Comparison of ENCODE assay signal across 23 mouse cellular contexts in the genomic region with DNA sequence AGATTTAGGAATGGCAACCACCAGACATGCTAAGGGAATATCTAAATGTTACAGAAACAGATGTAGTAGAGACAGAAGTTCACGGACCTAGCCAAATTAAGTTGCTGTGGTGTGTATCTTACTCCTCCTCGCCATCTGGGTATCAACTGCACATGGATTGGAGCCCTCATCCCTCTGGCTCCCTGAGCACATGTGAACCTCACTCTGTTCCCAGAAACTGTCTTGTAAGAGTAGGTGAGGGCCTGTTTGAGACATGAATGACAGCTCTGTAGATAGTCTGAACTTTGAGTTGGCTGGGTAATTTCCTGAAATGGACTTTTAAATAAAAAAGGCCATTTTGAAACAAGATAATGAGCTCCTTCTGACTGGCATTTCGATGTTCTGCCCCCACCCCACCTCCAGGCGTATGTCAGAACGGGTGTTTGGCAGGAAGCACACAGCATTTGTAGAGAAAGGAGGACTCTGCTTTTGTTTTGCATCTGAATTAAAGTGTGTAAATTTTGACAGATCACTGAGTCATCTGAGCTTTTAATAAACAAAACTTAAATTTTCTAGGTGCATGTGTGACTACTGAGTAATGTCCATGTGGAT.
DNase-seq lines count a peak whose midpoint lies in the region; ATAC-seq and TF ChIP-seq lines count a peak whose summit lies in the region.
"Had no signal": no experiment of that assay in that cellular context is flagged by ENCODE, and none has a peak within 500 bp of the region (broad histone marks: within the 10 kb centered on the region; RNA-seq: fewer than 3 reads in every experiment).

No protein-coding gene starts in this region.

- no peak for ATAC-seq in hindbrain, embryonic 13.5 days (ENCODE audit: low FRiP score)
- ATAC-seq in midbrain, embryonic 14.5 days (ENCODE audit: low FRiP score, low TSS enrichment): no peak
- ATAC-seq: liver, postnatal 0 days; midbrain, embryonic 16.5 days had no signal

- 80% methylated on average over 5 of the region's 5 CpGs for WGBS in hindbrain, embryonic 13.5 days
- WGBS in heart, adult 2 months: 48% methylated on average over 5 of the region's 5 CpGs
- WGBS in midbrain, embryonic 14.5 days: 81% methylated on average over 5 of the region's 5 CpGs

- intact Hi-C loops in heart, adult 2 months (cut with DNase I): no loop called here

- no peak overlapping the region for H3K4me2 ChIP-seq in hindbrain, embryonic 13.5 days
- no peak overlapping the region for H3K4me2 ChIP-seq in midbrain, embryonic 14.5 days (ENCODE audit: low read length)
- H3K4me2 ChIP-seq: embryonic facial prominence, embryonic 13.5 days; heart, embryonic 15.5 days; neural tube, embryonic 15.5 days; stomach, embryonic 15.5 days had no signal

- DNase-seq in brain, adult 2 months (ENCODE audit: low read depth, low spot score): peak; percentile 81
- peak; percentile 7 for DNase-seq in brain, embryonic 14.5 days (ENCODE audit: low read depth)
- peak; percentile 64 to 76 for DNase-seq in layer of hippocampus, adult 2 months (ENCODE audit: low spot score in 2 of 2)
- DNase-seq in left cerebral cortex, adult 9 months (ENCODE audit: low spot score in 2 of 2): peak; percentile 27 to 64
- DNase-seq in retina, embryonic 14.5 days (ENCODE audit: low spot score): no peak
- DNase-seq in heart, adult 2 months: no peak
- DNase-seq in midbrain, embryonic 14.5 days: no peak
- DNase-seq: cerebellum, adult 9-11 months; gastrocnemius, postnatal 14 days; heart, postnatal 4 days; kidney, adult 2 months; kidney, postnatal 10 days; liver; liver, postnatal 0 days; lung, postnatal 10 days; retina, postnatal 1 day; thymus, adult 2 months had no signal

- TF ChIP-seq CTCF in brain, embryonic 14.5 days (IDR thresholded peaks at IDR 0.05; ENCODE audit: borderline replicate concordance, extremely low read depth, insufficient read depth, insufficient read length): no peak
- no peak for TF ChIP-seq CTCF in layer of hippocampus, adult 2 months (conservative IDR thresholded peaks at IDR 0.05)
- TF ChIP-seq CTCF in heart, adult 2 months (IDR thresholded peaks at IDR 0.05): no peak

- no peak overlapping the region for H3K9ac ChIP-seq in hindbrain, embryonic 13.5 days
- H3K9ac ChIP-seq in heart, adult 2 months (ENCODE audit: low read depth, low read length): no peak overlapping the region
- H3K9ac ChIP-seq in midbrain, embryonic 14.5 days (replicated peaks; ENCODE audit: low read length): no peak overlapping the region
- H3K9ac ChIP-seq: embryonic facial prominence, embryonic 13.5 days; heart, embryonic 15.5 days; liver, postnatal 0 days; neural tube, embryonic 15.5 days; stomach, embryonic 15.5 days had no signal

- no peak overlapping the region for H3K4me3 ChIP-seq in layer of hippocampus, adult 2 months
- H3K4me3 ChIP-seq in hindbrain, embryonic 13.5 days: no peak overlapping the region
- H3K4me3 ChIP-seq in heart, adult 2 months: no peak overlapping the region
- H3K4me3 ChIP-seq in midbrain, embryonic 14.5 days (replicated peaks; ENCODE audit: low read depth, low read length): no peak overlapping the region
- H3K4me3 ChIP-seq: embryonic facial prominence, embryonic 13.5 days; heart, embryonic 15.5 days; neural tube, embryonic 15.5 days; stomach, embryonic 15.5 days had no signal

- no peak for TF ChIP-seq EP300 in heart, adult 2 months (IDR thresholded peaks at IDR 0.05; ENCODE audit: insufficient read depth, low read depth, low read length)

- no peak for TF ChIP-seq POLR2A in brain, embryonic 14.5 days (IDR thresholded peaks at IDR 0.05; ENCODE audit: borderline replicate concordance, extremely low read depth, insufficient read depth, insufficient read length, poor library complexity, severe bottlenecking)
- TF ChIP-seq POLR2A in heart, adult 2 months (IDR thresholded peaks at IDR 0.05; ENCODE audit: insufficient read depth, low read depth, low read length): no peak

- no peaks in the 10 kb centered on the region for H3K9me3 ChIP-seq in hindbrain, embryonic 13.5 days
- H3K9me3 ChIP-seq in midbrain, embryonic 14.5 days (ENCODE audit: control insufficient read depth, low read length): no peaks in the 10 kb centered on the region
- H3K9me3 ChIP-seq: embryonic facial prominence, embryonic 13.5 days; heart, embryonic 15.5 days; neural tube, embryonic 15.5 days; stomach, embryonic 15.5 days had no signal

- peak overlapping the region; percentile 83 for H3K27ac ChIP-seq in layer of hippocampus, adult 2 months
- H3K27ac ChIP-seq in hindbrain, embryonic 13.5 days: no peak overlapping the region
- no peak overlapping the region for H3K27ac ChIP-seq in heart, adult 2 months
- H3K27ac ChIP-seq in midbrain, embryonic 14.5 days (replicated peaks; ENCODE audit: low read depth, low read length): no peak overlapping the region
- H3K27ac ChIP-seq: embryonic facial prominence, embryonic 13.5 days; heart, embryonic 15.5 days; neural tube, embryonic 15.5 days; stomach, embryonic 15.5 days had no signal

- H3K27me3 ChIP-seq in hindbrain, embryonic 13.5 days: no peaks in the 10 kb centered on the region
- no peaks in the 10 kb centered on the region for H3K27me3 ChIP-seq in heart, adult 2 months (ENCODE audit: control insufficient read depth, insufficient read depth, low read length)
- no peaks in the 10 kb centered on the region for H3K27me3 ChIP-seq in midbrain, embryonic 14.5 days (ENCODE audit: control insufficient read depth, insufficient read depth, low read length)
- H3K27me3 ChIP-seq: embryonic facial prominence, embryonic 13.5 days; heart, embryonic 15.5 days; neural tube, embryonic 15.5 days; stomach, embryonic 15.5 days had no signal

- no peaks in the 10 kb centered on the region for H3K36me3 ChIP-seq in hindbrain, embryonic 13.5 days
- H3K36me3 ChIP-seq in heart, adult 2 months (ENCODE audit: control insufficient read depth, insufficient read depth, low read length): no peaks in the 10 kb centered on the region
- no peaks in the 10 kb centered on the region for H3K36me3 ChIP-seq in midbrain, embryonic 14.5 days (ENCODE audit: control insufficient read depth, insufficient read depth, low read length)
- H3K36me3 ChIP-seq: embryonic facial prominence, embryonic 13.5 days; heart, embryonic 15.5 days; neural tube, embryonic 15.5 days; stomach, embryonic 15.5 days had no signal

- no peaks in the 10 kb centered on the region for H3K79me2 ChIP-seq in heart, adult 2 months (replicated peaks; ENCODE audit: control insufficient read depth, insufficient read depth, low read length)

- H3K4me1 ChIP-seq in hindbrain, embryonic 13.5 days (replicated peaks): no peaks in the 10 kb centered on the region
- H3K4me1 ChIP-seq in heart, adult 2 months (ENCODE audit: control insufficient read depth, insufficient read depth, low read length): no peaks in the 10 kb centered on the region
- no peaks in the 10 kb centered on the region for H3K4me1 ChIP-seq in midbrain, embryonic 14.5 days (ENCODE audit: control insufficient read depth, insufficient read depth, low read length)
- H3K4me1 ChIP-seq: embryonic facial prominence, embryonic 13.5 days; heart, embryonic 15.5 days; neural tube, embryonic 15.5 days; stomach, embryonic 15.5 days had no signal

Comparison
In these comparisons a context has a peak if more than half of its experiments do, and no peak if none do; other contexts are left out.
1. DNase-seq: peak in brain, adult 2 months (single experiment), brain, embryonic 14.5 days (single experiment), layer of hippocampus, adult 2 months (2 of 2) and left cerebral cortex, adult 9 months (2 of 2); none in retina, embryonic 14.5 days (single experiment), heart, adult 2 months (0 of 2) and midbrain, embryonic 14.5 days (single experiment).